Mouse (Mus musculus): ENCODE data around the gene Chpf2.

Chpf2 gene

DNA sequence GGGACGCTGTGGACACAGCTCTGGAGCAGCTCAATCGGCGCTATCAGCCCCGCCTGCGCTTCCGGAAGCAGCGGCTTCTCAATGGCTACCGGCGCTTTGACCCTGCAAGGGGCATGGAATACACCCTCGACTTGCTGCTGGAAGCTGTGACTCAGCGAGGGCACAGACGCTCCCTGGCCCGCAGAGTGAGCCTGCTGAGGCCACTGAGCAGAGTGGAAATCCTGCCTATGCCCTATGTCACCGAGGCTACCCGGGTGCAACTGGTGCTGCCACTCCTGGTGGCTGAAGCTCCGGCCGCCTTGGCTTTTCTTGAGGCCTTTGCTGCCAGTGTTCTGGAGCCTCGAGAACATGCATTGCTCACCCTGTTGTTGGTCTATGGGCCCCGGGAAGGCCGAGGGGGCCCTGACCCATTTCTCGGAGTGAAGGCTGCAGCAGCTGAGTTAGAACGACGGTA is 4.8 kb downstream of the Chpf2 start:
- DNase-seq (ENCODE audit: low read depth, low spot score) = no peak

GRCm38 (mm10) chr5:24591796-24592470 is 5.4 kb downstream of the Chpf2 start:
- no peak for DNase-seq (ENCODE audit: low read depth, low spot score)

- no peak for DNase-seq (ENCODE audit: low read depth, low spot score)
These were observed 6.1 kb downstream of the Chpf2 start for GRCm38 (mm10) chr5:24592471-24593160.

GRCm38 (mm10) chr5:24593230-24593629 is 6.7 kb downstream of the Chpf2 start:
- no peak for DNase-seq (ENCODE audit: low read depth, low spot score)

DNA sequence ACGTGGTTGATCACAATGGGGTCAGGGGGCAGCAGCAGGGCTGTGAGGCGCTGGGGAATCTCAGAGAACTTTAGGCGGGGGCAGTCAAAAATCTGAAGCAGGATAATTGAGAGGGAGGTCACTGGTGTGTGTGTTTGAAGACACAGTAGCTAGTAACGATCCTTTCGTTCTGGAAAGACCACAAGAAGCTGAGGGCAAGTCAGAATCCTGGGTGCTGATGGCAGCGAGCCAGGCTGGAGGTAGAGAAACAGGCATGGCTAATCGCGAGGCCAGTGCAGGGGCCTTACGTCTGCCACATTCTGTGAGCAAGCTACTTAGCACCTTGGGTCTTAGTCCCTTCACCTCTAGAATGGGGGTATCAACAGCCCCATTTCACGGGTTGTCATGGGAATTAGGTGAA is 7.4 kb downstream of the Chpf2 start:
- DNase-seq (ENCODE audit: low read depth, low spot score) = no peak

DNA sequence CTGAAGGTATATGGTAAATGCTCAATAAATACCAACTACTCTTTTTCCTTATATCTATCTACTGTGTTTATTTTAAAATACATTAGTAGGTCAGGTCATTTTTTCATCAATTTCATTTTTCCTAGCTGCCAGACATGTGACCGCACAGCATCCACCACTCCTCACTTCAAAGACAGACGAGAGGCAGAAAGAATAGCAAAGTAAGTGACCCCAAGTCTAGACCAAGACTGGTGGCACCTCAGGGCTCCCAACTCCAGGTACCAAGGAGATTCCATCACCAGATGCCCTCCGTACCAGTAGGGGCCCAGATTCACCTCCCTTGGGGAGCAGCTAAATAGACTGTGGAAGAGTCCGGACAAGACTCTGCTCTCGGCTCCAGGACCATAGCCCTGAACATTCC is 7.8 kb downstream of the Chpf2 start:
- no peak for DNase-seq (ENCODE audit: low read depth, low spot score)

DNA sequence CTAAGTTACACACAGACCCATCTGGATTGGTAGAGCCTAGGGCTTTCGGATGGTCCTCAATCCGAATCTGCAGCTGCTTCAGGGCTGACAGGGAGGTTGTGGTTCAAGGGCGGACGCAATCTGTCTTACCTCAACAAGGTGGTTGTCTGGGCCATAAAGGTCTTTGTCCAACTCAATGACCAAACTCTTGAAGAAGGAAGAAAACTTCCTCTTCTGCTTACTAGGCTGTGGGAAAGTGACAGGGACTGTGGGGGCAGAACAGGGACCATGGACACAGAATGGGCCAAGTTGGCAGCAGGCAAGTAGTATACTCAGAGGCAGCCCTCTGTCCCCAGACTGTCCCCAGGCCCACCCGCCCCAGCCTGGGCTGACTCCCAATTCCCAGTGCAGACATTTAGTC is 8.7 kb downstream of the Chpf2 start:
- DNase-seq (ENCODE audit: low read depth, low spot score) = no peak

- no peak for DNase-seq (ENCODE audit: low read depth, low spot score)
These were observed 9.3 kb downstream of the Chpf2 start for GRCm38 (mm10) chr5:24595786-24596380.

- DNase-seq (ENCODE audit: low read depth, low spot score) = no peak
These were observed 10.1 kb downstream of the Chpf2 start for GRCm38 (mm10) chr5:24596519-24597171.

- DNase-seq (ENCODE audit: low read depth, low spot score) = no peak
These were observed 10.7 kb downstream of the Chpf2 start for GRCm38 (mm10) chr5:24597221-24597728.

DNA sequence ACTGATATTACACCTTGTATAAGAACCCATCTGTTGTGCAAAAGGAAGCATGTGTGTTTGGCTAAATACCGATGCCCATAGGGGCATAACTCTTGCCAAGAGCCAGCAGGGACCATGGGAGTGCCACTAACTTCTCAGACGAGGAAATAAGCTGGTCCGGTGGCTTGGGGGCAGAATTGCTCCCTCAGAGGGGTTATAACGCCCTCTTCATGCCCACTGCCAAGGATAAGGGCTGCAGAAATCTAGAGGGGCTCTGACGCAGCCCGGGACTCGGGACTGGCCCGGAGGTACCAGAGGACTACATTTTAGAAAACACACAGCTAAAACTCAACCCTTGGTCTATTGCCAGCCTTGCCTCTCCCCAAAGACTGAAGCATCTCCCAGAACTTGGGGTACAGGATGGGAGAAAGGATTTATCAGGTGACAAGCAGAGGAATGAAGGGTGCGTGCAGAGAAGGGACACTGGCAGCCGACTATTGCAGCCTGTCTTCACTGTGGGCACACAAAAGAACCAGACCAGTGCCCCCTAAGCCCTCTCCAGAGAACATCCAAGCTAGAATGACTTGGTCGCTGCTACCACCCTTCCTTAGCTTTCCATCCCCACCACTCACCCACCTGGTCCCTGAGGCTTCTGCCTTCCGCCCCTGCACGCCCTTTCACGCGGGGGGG is 11.5 kb downstream of the Chpf2 start:
- no peak for DNase-seq (ENCODE audit: low read depth, low spot score)

GRCm38 (mm10) chr5:24598570-24599006 is 12.0 kb downstream of the Chpf2 start:
- no peak for DNase-seq (ENCODE audit: low read depth, low spot score)

GRCm38 (mm10) chr5:24599137-24599536 is 12.6 kb downstream of the Chpf2 start:
- DNase-seq (ENCODE audit: low read depth, low spot score) = no peak

- DNase-seq (ENCODE audit: low read depth, low spot score) = no peak
These were observed 13.7 kb downstream of the Chpf2 start for GRCm38 (mm10) chr5:24600236-24600635.

GRCm38 (mm10) chr5:24601071-24601835 is 14.7 kb downstream of the Chpf2 start:
- no peak for DNase-seq (ENCODE audit: low read depth, low spot score)

- DNase-seq (ENCODE audit: low read depth, low spot score) = no peak
These were observed 15.6 kb downstream of the Chpf2 start for GRCm38 (mm10) chr5:24601911-24602750.

GRCm38 (mm10) chr5:24602751-24603343 is 16.3 kb downstream of the Chpf2 start:
- no peak for DNase-seq (ENCODE audit: low read depth, low spot score)

- no peak for DNase-seq (ENCODE audit: low read depth, low spot score)
These were observed 17.0 kb downstream of the Chpf2 start for GRCm38 (mm10) chr5:24603431-24604010.

DNA sequence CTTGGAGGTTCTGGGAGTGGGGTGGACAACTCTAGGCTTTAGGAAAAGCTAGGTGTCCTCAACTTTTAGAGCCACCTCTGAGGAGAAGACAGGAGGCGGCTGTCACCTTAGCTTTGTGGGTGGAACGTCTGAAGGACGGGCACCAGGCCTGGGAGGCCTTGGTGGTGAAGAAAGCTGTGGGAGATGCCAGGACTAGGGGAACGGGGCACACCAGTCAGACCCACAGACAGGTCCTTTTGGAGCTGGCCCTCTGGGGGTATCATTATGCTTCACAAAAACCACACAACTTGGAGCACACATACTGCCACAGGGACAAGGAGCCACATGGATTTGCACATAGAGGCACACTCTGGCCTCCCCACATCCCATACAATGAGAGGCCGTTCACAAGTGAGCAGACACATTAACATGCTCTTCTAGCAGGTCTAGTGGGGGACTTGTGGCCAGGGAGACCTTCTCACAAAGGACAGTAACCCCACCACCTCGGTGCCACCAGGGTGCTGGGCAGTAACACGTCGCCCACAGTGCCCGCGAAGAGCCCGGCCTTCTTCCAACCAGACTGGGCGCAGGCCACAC is 17.6 kb downstream of the Chpf2 start:
- no peak for DNase-seq (ENCODE audit: low read depth, low spot score)
